Mouse (Mus musculus): ENCODE data around the gene Hrh3. TPM values are rescaled to one million over a fixed set of nuclear protein-coding genes. Genes with fewer than 3 reads are reported as not detected.

The Hrh3 gene
- total RNA-seq, 2 experiments from 2014 or later, result 74.4 to 96.9 TPM

DNA sequence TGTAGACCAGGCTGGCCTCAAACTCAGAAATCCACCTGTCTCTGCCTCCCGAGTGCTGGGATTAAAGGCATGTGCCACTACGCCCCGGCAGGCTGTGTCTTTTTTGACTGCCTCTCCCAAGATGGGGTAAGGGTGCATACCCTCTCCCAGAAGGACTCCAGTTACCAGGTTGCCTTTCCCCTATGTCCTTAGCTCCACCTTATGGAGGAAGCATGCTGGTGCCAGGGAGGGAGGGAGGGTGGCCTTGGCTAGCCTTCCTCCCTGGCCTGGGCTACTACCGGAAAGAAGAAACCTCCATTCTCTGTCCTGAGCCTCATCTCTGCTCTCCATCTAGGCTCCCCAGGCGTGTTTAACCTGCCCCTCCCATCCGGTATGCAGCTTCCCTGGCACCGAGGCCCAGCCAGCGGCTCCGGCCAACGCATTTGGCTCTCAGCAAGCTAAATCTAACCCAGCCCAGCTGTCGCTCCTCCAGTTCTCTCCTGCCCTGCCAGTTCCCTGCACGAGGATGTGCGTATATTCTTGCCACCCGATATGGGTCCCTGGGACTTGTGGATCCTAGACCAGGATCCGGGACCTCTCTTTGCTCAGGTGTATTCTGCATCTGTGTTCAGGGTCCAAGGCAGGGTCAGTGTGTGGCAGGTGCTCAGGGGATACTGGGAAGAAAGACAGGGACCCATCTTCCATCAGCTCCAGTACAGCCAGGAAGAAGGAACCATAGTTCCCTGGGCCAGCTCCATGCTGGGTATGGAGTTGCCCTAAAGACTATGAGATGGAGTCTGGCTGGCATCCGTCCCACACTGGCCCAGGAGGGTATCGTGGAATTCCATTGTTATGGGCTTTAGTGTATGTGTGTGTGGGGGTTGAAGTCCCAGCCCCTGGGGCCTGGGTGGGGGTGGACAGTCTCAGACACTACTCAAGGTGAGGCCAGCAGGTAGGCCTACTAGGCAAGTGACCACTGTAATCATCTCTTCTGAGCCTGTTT lies 9.9 kb upstream of the Hrh3 start:
- DNase-seq (ENCODE audit: low spot score in 2 of 2), result peak; percentile 72 to 93
- intact Hi-C loops (cut with DNase I), result no loop called here

DNA sequence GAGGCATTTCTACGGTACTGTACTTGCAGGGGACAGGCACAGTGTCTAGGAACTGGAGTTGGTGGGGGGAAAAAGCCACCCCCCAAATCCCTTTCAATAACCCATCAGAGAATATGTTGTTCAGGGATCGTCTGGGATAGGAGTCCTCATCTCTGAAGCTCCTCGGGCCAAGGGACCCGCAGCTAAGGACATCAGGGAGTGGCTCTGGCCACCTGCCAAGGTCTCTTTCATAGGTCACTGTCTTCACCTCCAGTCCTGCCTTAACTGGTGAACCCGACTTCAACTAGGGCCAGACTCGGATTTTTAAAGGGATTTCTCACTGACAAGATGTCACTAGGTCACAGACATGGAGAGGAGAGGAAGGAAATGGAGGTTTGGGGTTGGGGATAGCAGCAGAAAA lies 4.0 kb upstream of the Hrh3 start:
- no peak for DNase-seq (ENCODE audit: low spot score in 2 of 2)
- intact Hi-C loops (cut with DNase I), result no loop called here

DNA sequence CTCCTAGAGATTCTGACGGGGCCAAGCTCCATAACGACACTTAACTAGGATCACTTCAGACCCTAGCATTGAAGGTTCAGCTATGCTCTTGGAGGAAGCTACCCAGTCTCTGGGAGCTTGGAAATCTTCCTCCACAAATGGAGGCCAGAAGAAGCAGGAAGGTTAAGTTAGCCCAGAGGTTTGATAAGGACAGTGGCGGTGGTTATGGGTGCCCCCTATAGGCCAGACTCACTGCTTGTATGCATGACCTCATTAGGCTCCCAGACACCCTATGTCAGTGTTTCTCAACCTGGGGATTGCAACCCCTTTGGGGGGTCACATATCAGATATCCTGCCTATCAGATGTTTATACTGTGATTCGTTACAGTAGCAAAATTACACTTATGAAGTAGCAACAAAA lies 2.8 kb upstream of the Hrh3 start:
- DNase-seq (ENCODE audit: low spot score in 2 of 2), result no peak
- intact Hi-C loops (cut with DNase I), result no loop called here

DNA sequence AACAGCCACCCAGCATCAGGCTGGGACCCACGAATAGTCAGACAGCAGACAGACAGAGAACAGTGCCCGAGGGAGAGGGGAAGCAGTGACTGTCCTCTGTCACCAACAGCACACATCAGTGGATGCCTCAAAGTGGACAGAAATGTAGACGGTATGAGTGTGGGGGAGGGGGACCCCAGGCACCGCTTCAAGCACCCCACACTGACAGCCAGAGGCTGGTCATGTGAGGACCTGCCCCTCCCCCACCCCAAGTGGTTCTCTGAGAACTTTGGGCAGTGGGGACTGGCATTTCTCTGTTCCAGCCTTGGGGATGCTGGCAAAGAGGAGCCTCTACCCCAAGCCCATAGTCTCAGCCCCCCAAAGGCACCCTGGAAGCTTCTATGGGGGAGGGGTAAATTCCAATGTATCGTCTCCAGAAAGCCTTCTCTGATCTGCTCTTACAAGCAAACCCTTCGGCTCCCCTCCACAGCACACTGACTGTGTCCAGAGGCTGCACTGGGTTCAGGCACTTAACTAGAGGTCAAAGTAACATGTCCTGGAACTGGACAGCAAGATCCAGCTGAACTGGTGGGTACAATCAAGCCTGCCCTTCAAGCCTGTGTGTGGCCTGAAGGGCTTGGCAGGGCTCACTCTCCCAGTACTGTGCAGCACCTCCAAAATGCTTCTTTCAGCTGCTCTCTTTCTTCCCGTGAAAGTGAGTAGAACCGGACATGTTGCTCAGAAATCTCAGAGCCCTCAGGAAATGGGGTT lies 1.3 kb upstream of the Hrh3 start:
- DNase-seq (ENCODE audit: low spot score in 2 of 2), result no peak
- intact Hi-C loops (cut with DNase I), result no loop called here

DNA sequence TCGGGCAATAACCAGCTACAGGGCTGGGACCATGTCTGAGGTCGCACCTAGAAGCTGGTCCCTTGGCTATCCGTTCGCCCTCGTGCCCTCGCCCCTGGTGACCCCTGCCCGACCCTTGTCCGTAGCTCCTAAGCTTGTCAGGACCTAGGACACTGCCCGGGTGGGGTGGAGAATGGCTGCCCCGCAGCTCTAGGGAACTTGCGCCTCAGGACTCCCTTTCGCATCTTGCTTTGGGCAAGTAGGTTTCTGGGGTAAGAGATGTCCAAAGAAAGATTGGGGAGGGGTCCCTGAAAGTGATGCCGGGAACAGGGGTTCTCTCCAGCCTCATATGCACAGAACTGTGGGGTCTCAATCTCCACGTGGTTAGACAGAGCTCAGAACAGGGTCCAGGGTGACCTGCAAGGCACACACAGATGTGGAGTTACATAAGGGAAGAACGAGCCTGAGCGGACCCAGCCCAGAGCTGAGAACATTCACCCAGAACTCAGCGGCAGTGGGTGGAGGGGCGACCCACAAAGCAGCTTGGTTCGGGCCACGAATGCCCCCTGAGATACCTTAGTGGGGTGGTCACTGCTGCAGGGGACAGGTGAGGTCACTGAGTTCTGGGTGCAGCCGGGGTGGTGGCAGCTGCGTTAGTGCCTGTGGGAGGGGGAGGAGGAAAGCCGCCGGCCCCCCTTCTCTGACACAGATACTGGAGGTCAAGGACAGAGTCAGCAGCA lies 530 bp upstream of the Hrh3 start:
- intact Hi-C loops (cut with DNase I), result no loop called here

DNA sequence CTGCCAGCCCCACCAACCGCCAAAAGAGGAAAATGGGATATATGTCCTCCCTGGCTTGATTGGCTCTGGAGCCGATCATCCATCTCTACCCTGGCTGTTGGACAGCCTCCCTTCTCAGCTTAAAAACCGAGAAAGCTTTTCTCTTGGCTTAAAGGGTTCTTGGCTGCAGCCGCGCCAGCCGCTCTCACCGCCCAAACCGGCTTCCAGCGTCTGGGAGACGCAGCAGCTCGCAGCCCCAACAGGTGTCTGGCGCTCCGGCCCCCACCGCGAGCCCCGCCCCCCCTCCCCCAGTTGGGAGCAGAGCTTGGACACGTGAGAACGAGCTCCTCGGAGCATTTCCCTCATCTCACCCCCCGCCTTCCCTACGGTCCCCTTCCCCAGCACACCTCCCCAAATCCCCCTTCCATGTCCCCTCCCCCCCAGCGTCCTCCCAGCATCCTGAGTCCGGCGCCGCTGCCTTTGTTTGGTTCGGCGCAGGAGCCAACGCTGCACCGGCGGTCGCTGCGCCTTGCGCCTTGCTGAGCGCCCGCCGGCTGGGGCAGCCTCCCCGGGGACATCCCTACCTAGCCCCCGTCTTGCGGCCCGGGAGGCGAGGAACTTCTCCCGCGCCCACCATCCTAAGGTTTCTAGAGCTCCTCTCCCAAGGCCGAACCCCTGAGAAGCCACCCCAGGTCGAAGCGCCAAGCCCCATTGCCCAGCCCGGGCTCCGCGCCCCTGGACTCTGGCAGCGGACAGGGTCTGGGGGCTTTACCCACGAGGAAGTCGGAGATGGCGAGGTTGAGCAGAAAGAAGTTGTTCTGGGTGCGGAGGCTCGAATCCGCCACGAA lies 924 bp downstream of the Hrh3 start:
- intact Hi-C loops (cut with DNase I), result no loop called here
- DNase-seq (ENCODE audit: low spot score in 2 of 2), result no peak

More for the DNA sequence above, 530 bp upstream of the Hrh3 start:
- DNase-seq (ENCODE audit: low spot score in 2 of 2), result no peak

DNA sequence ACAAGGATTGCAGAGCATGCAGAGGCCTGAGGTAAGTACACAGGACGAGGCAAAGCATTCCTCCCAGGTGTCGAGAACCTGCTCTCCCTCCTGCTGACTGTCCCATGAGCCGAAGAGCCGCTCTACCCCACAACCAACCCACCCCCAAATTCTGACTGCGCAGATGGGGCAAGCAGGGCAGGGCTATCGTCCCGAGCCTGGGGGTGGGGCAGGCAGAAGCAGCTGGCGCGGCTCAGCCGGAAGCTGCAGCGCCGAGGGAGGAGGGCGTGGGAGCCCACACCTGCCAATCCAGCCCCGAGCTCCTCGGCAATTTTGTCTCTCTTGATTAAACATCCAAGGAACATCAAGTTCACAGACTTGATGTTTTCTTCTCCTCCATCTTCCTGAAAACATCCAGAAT lies 4.8 kb downstream of the Hrh3 start:
- DNase-seq (ENCODE audit: low spot score in 2 of 2), result no peak
- intact Hi-C loops (cut with DNase I), result loop anchor here (5.0 kb wide), 1 partner anchor 73 kb away; the partner anchor contains the start of gene Adrm1

DNA sequence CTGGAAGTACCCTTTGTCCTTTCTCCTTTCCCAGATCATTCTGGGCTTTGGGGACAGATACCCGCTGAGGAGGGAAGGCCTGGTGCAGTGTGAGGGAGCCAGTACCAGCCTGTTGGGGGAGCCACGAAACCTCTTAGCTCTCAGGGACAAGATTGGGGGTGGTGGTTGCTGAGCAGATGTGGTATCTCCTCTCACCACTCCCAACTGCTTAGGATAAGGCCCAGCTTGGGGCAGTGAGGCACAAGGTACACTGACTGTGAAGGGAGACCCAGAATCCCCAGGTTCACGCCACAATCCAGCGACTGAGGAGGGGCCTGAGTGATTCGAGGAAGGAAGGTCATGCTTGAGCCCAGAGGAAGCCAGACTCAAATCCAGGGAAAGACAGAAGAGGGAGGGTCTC lies 6.1 kb downstream of the Hrh3 start:
- intact Hi-C loops (cut with DNase I), result loop anchor here (5.0 kb wide), 1 partner anchor 74 kb away; the partner anchor contains the start of gene Adrm1

DNA sequence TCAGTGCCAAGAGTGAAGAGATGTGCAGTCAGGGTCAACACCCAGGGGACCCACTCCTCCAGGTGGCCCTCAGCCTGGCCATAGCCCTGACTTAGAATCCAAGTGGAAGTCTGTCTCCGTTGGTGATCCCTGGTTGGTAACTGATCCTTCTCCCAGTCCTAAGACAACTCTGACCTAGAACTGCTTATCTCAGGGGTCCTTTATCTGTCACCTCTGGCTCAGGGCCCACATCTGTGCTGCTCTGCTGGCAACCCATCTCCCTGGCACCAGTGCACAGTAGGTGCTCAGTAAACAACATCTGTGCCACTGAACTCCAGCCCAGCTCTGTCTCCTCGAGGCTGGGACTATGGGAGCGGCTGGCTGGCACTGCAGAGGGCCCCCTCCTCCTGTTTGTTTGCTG lies 6.7 kb downstream of the Hrh3 start:
- DNase-seq (ENCODE audit: low spot score in 2 of 2), result no peak
- intact Hi-C loops (cut with DNase I), result loop anchor here (5.0 kb wide), 1 partner anchor 75 kb away; the partner anchor contains the start of gene Adrm1

More for the DNA sequence above, 6.1 kb downstream of the Hrh3 start:
- no peak for DNase-seq (ENCODE audit: low spot score in 2 of 2)

DNA sequence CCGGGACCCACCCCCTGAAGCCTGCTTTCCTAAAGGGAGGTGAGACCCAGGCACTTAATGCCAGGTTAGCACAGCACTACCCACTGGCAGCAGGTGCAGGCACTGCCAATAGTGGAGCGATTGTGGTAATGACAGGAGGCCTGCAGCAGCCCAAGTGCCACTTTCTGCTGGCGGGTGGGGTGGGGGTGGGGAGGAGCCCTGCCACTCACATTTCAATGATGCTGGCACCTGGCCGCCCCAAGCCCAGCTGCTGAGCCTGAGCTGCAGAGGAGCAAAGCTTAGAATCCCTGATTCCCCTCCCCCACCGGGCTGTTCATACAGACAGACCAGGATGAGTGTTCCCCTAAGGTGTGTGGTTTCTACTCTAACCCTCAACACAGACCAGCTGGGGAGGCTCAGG lies 8.6 kb downstream of the Hrh3 start:
- no peak for DNase-seq (ENCODE audit: low spot score in 2 of 2)
- intact Hi-C loops (cut with DNase I), result loop anchor here (5.0 kb wide), 1 partner anchor 77 kb away; the partner anchor contains the start of gene Adrm1

DNA sequence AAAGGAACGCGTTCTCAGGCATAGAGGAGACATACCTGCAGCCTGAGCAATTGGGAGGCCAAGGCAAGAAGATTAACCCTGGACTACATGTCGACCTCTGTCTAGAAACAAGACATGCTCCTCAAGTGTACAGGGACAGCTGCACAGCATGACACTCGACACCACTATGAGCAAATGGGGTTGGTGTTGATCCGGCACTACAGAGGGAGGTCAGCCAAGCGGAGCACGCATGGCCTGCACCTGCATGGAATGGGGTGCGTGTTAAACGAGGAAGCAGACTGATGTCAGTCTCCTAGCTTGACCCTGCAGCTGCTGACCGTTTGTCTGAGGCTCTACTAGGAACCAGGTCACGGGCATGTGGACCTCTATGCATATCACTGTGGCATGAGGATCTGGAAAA lies 14.0 kb downstream of the Hrh3 start:
- intact Hi-C loops (cut with DNase I), result no loop called here

DNA sequence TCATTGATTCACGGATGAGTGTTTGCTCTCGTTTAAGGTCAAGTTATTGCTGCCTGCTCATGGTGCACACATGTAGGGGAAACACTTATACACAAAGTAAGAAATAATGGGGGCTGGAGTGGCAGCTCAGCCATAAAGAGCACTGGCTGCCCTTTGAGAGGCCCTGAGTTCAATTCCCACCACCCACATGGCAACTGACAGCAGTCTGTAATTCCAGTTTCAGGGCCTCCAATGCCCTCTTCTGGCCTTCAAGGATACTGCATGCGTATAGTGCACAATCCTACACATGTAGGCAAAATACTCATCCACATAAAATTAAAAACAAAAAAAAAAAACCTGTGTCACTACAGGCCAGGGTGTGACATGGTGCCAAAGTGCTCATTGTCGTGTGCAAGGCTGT lies 16.8 kb downstream of the Hrh3 start:
- no peak for DNase-seq (ENCODE audit: low spot score in 2 of 2)
- intact Hi-C loops (cut with DNase I), result no loop called here

More for the DNA sequence above, 14.0 kb downstream of the Hrh3 start:
- DNase-seq (ENCODE audit: low spot score in 2 of 2), result no peak

DNA sequence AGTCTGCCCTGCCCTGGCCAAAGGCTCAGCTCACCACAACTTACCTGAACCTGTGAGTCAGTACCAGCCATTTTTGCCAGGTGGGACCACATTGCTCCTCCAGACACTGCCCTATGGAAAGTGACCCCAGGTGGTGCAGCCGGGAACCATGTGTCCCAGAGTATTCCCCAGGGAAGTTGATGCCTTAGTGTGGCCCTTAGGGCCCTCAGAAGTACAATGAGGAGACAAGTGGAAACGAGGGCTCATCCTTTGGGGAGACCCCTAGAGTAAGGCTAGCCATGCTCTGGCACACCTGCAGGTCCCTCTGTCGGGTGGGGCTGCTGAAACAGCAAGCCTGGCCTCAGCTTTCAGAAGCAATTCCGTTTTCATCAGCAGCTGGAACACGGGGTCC lies 17.7 kb downstream of the Hrh3 start:
- intact Hi-C loops (cut with DNase I), result no loop called here
- no peak for DNase-seq (ENCODE audit: low spot score in 2 of 2)

DNA sequence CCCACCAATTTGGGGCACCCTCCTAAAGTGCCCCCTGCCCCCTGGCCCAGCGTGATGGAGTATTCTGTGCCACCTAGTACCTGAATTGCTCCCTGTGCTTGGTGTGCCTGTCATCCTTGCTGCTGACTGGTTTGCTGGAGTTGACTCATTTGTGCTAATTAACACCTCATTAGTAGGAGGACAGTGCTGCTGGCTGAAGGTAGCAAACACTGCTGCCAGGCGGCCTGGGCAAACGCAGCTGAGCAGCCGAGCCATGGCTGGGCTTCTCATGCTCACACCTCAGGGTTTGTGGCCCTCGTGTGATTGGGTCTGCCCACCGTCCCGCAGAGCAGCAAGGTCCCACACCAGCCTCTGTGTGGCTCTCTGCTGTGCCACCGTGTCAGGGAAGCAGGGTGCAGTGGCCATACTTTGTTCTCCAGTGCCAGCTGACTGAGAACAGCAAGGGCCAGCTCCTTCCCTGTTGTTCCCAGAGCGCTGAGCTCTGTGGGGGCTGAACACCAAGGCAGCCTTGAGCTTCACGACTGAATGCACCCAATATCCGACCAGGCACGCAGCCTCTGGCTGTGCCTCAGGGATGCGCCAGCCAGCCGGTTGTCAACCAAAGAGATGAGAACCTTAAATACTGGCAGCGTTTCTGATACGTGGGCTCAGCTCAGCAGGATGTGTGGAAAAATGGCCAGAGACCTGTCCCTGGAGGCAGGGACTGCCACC lies 18.2 kb downstream of the Hrh3 start:
- intact Hi-C loops (cut with DNase I), result no loop called here

DNA sequence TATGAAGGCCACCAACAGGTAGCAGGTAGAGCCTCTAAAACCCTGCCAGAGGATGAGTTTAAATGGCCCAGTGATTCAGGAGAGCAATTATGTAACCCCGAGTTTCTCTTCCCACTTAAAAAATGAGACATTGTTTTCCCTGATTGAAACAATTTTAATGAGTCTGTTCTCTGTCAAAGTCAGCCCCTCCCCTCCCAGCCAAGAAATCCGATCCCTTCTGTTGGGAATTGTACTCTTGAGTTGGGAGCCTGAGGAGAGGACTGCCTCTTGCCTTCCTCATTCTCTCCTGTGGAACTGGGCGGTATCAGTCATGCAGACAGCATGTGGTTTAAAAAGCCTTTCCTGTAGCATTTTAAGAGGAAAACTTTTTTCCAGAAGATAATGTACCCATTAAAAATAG lies 19.7 kb downstream of the Hrh3 start:
- DNase-seq (ENCODE audit: low spot score in 2 of 2), result no peak
- intact Hi-C loops (cut with DNase I), result no loop called here

More for the DNA sequence above, 18.2 kb downstream of the Hrh3 start:
- DNase-seq (ENCODE audit: low spot score in 2 of 2), result no peak

DNA sequence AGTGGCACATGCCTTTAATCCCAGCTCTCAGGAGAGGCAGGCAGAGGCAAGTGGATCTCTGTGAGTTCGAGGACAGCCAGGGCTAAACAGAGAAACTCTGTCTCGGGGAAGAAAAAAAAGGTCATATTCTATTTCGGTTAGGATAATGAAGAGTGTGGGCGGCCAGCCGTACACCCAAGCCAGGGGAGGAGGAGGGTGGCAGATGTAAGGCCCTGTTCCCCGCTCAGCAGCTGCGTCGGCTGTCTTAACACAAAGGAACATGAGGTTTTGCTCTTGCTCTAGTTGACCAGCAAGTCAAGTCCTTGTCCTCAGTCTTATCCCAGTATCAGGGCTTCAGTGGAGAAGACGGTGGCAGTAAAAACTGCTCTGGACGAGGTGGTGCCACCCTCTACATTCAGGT lies 21.2 kb downstream of the Hrh3 start:
- intact Hi-C loops (cut with DNase I), result no loop called here
- DNase-seq (ENCODE audit: low spot score in 2 of 2), result no peak

DNA sequence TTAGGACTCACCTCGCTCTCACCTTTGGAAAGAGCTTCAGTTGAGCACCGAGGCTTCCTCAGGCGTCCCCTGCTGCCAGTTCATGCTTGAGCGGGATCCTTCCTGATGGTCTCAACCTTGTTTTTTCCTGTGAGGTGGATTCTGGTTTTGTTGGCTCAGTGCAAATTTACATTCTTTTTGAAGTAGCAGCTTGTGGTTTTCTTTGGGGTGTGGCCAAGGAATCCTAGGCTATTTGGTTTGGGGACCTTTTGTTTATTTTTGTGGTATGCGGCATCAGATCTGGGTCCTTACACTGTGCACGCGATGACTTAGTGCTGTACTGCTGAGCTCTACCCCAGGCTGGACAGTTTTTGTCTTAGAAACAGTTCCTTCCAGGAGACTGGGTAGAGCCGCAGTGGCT lies 23.6 kb downstream of the Hrh3 start:
- DNase-seq (ENCODE audit: low spot score in 2 of 2), result no peak
- intact Hi-C loops (cut with DNase I), result no loop called here

DNA sequence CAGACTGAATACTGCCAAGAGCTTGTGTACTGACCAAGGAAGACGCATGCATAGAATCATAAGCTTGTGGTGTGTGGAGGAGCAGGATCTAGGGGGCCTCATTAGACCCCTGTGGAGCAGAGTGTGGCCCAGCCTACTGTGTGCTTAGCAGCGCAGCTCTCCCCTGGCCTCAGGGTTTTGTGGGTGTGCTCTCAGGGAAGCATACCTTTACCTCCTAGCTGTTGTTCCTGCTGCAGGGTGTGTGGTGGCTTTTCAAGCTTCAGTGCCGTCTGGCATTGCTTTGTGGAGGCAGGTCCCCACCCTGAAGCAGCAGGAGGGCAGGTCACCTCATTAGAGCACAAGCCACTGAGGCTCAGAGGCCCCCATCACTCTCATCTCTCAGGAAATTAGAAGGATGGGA lies 26.7 kb downstream of the Hrh3 start:
- intact Hi-C loops (cut with DNase I), result loop anchor here (10.0 kb wide), 1 partner anchor 177 kb away; the partner anchor contains the start of gene Rps21
- no peak for DNase-seq (ENCODE audit: low spot score in 2 of 2)

Measured in left cerebral cortex, postnatal 25 days (tissue).